Mouse (Mus musculus) heart, adult 18-20 months (tissue): ENCODE measurements around the gene Tatdn2. TPM values are rescaled to one million over a fixed set of nuclear protein-coding genes. Genes with fewer than 3 reads are reported as not detected.
A peak's percentile ranks its signal among the peaks of the same experiment; 100 is the strongest.
"Not testable (repeated sequence)": the region's sequence is repeated elsewhere in the genome, so short reads cannot be mapped to it uniquely, and the experiment has no call there.

ENCODE experiments used
- DNase-seq, 2 experiments: peaks; one replicate each; pipeline ENCODE4 v3.0.0; 2021 to 2022; ENCODE audit warnings: mixed read lengths in 1 of 2
- total RNA-seq, 2 experiments: library from RNA; stranded (reverse); gene quantifications; 2 replicates each; pipeline ENCODE4 v1.2.3; 2021

Gene Tatdn2
- total RNA-seq, 2 experiments from 2014 or later: 64.5 to 67.4 TPM

DNA sequence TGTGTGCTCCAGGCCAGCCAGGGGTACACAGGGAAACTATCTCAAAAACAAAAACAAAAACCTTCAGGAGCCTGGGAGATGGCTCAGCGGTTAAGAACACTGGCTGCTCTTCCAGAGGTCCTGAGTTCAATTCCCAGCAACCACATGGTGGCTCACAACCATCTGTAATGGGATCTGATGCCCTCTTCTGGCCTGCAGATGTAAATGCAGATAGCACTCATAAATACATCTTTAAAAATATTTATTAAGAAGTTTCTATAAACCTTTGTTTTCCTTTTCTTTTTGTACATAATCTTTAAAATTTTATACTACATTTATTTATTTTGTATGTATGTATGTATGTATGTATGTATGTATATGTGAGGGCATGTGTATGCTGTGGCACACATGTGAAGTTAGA, 24.8 kb upstream of the Tatdn2 start:
- not testable (repeated sequence) for DNase-seq

- no peak for DNase-seq
These were observed 23.9 kb upstream of the Tatdn2 start for GRCm38 (mm10) chr6:113672989-113673388.

- DNase-seq: no peak
These were observed 21.6 kb upstream of the Tatdn2 start for GRCm38 (mm10) chr6:113675234-113675633.

- DNase-seq: no peak
These were observed 20.9 kb upstream of the Tatdn2 start for GRCm38 (mm10) chr6:113675991-113676390.

GRCm38 (mm10) chr6:113677070-113677734, 19.6 kb upstream of the Tatdn2 start:
- peak in 1 of 2 experiments; percentile 73 for DNase-seq

GRCm38 (mm10) chr6:113678246-113679012, 18.4 kb upstream of the Tatdn2 start:
- DNase-seq: no peak

- DNase-seq: no peak
These were observed 16.8 kb upstream of the Tatdn2 start for GRCm38 (mm10) chr6:113679993-113680566.

GRCm38 (mm10) chr6:113681271-113681670, 15.6 kb upstream of the Tatdn2 start:
- peak; percentile 88 to 94 for DNase-seq

- DNase-seq: no peak
These were observed 13.6 kb upstream of the Tatdn2 start for GRCm38 (mm10) chr6:113683081-113683825.

GRCm38 (mm10) chr6:113686551-113687125, 10.2 kb upstream of the Tatdn2 start:
- no peak for DNase-seq

- DNase-seq: no peak
These were observed 6.8 kb upstream of the Tatdn2 start for GRCm38 (mm10) chr6:113690008-113690399.

DNA sequence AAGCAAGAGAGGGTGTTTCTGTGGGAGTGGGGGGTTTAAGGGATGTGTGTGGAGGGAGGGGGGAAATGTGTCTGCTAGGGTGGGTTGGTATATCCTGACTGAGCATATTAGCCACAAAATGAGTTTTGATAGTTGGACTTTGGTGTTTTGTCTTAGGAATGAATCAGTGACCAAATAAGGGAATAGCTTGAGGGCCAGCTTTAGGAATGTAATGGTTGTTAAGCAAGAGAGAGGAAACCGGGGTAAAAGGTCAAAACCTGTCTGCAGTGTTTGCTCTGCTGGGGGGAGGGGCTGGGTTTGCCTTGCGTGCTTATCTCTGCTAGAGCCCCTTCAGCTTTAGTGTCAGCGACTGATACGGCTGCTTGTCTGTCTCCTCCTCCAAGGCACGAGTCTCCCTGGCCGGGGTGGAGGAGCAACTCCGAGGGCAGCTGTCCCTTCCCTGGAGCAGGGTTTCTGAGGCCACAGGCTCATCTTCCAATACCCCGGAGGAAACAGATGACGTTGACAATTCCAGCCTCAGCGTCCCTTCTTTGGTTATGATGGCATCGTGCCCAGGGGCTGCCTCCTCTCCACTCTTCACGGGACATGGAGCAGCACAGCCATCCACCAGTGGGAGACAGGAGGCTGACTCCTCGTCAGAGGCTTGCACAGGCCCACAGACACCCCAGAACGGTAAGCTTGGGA, 6.3 kb upstream of the Tatdn2 start:
- peak; percentile 55 to 65 for DNase-seq

GRCm38 (mm10) chr6:113691084-113691462, 5.8 kb upstream of the Tatdn2 start:
- DNase-seq: no peak

DNA sequence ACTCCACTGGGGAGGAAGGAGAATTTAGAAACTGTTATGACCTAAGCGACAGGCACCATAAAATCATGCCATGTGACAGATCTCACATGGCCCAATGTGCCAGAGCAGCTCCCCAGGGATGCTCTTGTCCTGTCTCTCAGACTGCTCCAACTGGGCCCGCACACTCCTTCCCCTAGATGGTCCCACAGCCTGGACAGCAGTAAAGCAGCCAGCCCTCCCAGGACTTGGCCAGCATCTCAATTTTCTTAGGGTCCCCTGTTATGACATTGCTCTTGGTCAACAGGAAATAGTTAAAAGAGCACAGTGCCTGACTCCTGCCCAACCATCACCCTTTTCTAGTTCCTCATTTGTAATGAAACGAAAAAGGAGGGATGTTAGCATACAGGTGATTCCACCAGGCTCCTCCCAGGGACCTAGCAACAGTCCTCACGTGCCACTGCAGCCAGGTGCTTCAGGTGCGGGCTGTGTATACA, 4.2 kb upstream of the Tatdn2 start:
- no peak for DNase-seq

GRCm38 (mm10) chr6:113693377-113693776, 3.5 kb upstream of the Tatdn2 start:
- no peak for DNase-seq

DNA sequence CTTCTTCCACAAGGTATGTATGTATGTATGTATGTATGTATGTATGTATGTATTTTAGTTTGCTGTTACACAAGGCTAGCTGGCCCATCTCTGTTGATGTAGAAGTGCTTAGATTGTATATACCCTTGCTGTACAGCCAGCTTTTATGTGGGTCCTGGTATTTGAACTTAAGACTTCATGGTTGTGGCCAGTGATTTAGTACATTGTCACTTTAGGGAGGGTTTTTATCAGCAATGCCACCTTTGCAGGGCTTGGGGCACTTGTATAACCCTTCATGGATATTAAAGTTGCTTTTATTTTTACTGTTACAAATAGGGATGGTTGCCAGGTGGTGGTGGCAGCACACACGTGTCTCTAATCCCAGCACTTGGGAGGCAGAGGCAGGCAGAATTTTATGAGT, 1.6 kb upstream of the Tatdn2 start:
- DNase-seq: no peak

DNA sequence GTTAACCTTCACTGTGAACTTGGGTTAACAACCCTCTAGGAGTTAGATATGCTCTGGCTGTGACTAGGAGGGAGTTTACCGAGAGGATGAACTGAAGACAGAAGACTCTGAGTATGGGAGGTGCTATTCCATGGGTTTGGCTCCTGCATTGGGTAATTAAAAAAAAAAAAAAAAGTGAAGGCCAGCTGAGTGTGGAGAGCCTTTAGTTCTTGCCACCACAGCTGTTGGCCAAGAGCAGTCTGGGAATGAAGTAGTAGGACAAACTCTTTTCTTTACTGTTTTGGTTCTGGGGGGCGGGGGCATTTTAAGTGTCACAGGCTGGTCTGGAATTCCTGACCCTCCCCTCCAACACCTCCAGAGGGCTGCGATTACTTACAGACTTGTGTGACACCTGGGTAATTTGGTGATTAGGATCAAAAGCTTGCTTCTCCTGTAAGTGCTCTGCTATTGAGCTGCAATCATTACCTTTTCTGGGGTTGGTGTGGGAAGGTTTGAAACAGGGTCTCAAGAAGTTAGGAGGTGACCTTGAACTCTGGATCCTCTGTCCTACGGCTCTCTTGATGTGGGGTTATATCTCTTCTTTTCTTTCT, 989 bp upstream of the Tatdn2 start:
- DNase-seq: peak in 1 of 2 experiments; percentile 26

DNA sequence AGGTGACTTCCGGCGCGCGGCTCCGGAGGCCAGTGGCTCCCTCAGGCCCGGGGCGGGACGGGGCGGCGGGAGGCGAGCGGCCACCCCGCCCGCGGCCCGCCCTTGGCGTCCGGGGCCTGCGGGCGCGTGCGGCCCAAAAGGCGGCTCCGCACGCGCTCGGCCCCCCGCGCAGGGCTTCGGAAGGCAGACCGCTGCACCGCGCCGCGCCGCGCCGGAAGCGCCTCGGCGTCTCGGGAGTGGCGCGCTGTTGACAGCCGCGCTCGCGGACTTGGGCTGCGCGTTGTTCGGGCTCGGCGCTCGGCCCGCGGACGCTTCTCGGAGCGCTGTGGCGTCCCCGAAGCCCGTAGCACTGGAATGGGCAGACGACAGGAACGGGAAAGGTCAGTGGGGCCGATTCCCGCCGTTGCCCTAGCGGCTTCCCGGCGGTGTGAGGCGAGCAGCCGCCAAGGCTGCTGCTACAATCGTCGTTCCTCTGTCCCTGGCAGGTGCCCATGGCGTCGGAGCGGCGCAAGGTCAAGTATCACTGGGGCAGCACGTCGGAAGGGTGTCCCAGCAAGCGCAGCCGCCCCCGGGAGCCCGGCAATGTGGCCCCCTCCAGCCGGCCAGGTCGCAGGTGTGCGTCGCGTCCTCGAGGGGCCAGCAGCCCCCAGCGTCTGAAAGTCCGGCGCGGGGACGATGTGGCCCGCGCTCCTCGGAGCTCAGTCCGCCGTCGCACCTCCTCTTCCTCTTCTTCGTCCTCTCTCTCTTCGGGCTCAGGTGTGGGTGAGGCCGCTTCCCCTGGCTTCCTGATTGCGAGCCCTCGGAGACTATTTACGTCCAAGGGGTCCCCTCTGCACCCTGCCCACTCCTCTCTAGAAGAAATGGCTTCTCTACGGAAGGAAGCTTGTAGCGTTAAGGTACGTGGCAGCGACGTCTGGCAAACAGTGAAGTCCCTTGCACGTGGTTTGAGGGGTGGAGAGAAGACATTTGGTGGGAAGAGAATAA, 664 bp downstream of the Tatdn2 start:
- DNase-seq: peak; percentile 45 to 56

GRCm38 (mm10) chr6:113712718-113713117, 15.9 kb downstream of the Tatdn2 start:
- no peak for DNase-seq

DNA sequence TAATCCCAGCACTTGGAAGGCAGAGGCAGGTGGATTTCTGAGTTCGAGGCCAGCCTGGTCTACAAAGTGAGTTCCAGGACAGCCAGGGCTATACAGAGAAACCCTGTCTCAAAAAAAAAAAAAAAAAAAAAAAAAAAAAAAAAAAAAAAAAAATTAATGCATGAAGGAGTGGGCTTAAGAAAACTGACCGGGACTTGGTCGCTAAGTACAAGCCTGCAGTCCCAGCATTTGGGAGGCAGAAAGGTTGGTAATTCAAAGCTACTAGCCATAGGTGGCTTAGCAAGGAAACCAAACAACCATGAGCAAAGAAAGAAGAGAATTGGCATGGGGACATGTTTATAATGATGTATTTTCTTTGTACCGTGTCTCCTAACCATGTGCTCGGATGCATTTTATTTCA, 16.5 kb downstream of the Tatdn2 start:
- not testable (repeated sequence) for DNase-seq
